Mouse (Mus musculus): ENCODE data around the gene Cela1. TPM values are rescaled to one million over a fixed set of nuclear protein-coding genes. Genes with fewer than 3 reads are reported as not detected.

Cela1 gene
- under 1 TPM in 1 of 2 experiments, not detected in 1; 0.98 TPM for total RNA-seq (2021)

- intact Hi-C loops (cut with DNase I) = no loop called here
- DNase-seq = no peak
These were observed at the start of gene Cela1 for GRCm38 (mm10) chr15:100687430-100687971. Cela1 (minus strand) TSS chr15:100687921.

DNA sequence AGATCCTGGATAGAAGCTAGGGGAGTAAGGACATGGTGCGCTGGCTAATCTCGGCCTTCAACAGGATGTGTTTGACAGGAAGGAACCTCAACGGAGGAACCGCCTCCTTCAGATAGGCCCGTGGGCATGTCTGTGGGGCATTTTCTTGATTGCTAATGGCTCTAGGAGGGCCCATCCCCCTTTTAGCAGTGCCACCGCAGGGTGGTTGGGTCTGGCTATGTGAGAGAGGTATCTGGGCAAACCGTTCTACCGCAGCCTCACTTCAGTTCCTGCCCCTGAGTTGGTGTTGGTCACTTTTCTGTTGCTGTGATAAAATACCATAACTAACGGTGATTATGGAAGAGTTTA lies 48.2 kb upstream of the Cela1 start:
- intact Hi-C loops (cut with DNase I) = no loop called here
- no peak for DNase-seq

DNA sequence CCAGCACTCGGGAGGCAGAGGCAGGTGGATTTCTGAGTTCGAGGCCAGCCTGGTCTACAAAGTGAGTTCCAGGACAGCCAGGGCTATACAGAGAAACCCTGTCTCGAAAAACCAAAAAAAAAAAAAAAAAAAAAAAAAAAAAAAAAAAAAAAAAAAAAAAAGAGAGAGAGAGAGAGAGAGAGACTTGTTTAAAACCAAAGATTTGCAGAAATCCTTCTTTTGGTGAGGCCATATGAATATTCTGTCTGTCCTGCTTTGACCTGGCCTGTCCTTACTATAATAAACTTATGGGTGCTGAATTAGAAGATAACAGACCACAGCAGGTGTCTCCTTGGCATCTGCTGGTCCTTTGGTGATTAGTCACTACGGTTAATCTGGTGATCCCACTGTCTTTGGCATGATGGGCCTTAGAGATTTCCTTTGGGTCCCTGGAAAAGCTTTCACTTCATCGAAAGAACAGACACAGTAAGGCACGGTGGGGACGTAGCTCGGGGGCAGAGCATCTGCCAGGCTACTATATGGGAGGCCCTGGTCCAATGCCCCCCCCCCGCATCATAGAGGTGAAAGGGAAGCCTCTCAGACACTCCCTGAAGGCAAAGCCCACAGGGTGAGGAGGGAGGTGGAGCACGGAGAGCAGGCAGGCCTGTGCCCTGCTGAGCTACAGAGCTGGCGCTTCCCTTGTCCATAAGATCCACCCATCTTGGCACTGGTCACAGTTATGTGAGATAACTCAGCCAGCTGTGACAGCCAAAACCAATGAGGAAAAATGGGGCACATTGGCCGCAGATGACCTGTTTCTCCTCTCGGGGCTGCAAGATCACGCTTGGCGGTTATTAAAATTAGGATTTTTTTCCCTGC lies 47.6 kb upstream of the Cela1 start:
- intact Hi-C loops (cut with DNase I) = no loop called here
- DNase-seq = no peak

DNA sequence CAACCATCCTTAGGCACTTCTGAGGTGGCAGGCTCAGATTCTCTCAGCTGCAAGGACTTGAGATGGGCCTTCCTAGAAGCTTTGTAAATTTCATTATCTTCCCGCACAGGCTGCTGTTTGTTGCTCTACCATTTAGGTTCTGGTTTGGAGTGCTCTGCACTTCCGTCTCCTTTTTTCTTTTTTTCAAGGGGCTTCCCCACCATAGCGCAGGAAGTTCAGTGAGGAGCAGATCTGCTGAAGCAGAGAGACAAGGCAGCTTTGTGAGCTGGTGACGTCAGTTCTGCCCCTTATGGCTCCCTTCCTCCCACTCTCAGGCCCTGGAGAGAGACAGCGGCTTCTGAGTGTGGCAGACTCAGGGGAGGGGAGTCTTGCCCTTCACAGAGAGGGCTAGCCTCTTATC lies 44.9 kb upstream of the Cela1 start:
- no peak for DNase-seq
- intact Hi-C loops (cut with DNase I) = no loop called here

- no peak for DNase-seq
- intact Hi-C loops (cut with DNase I) = no loop called here
These were observed 43.4 kb upstream of the Cela1 start for GRCm38 (mm10) chr15:100731081-100731480.

- intact Hi-C loops (cut with DNase I) = no loop called here
- peak in 1 of 2 experiments; percentile 19 for DNase-seq
These were observed 41.7 kb upstream of the Cela1 start, which contains the start of gene Galnt6 for GRCm38 (mm10) chr15:100729281-100729985. Galnt6 (minus strand) TSS chr15:100729376.

GRCm38 (mm10) chr15:100728586-100728985 lies 40.9 kb upstream of the Cela1 start:
- no peak for DNase-seq
- intact Hi-C loops (cut with DNase I) = no loop called here

DNA sequence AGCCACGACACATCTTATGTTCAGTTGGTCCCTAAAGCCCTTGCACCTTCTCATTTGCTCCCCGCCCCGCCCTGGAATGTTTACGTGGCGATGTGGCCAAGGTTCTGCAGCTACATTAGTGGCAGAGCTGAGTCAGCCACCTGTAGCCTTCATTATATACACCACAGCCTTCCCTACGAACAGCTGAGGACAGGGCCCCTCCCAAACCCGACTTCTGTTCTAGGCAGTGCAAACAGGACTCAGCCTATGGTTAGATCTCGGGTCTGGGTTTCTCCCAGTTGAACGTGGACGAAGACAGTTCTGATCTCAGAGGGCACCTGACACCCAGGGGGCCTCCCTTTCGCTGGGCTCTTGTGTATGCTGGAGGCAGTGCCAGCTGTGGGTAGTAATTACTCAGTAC lies 40.1 kb upstream of the Cela1 start:
- no peak for DNase-seq
- intact Hi-C loops (cut with DNase I) = no loop called here

GRCm38 (mm10) chr15:100726721-100727120 lies 39.0 kb upstream of the Cela1 start:
- DNase-seq = no peak
- intact Hi-C loops (cut with DNase I) = no loop called here

GRCm38 (mm10) chr15:100723505-100723904 lies 35.8 kb upstream of the Cela1 start:
- intact Hi-C loops (cut with DNase I) = no loop called here
- DNase-seq = no peak

- intact Hi-C loops (cut with DNase I) = no loop called here
These were observed 34.8 kb upstream of the Cela1 start for GRCm38 (mm10) chr15:100722564-100722963.

DNA sequence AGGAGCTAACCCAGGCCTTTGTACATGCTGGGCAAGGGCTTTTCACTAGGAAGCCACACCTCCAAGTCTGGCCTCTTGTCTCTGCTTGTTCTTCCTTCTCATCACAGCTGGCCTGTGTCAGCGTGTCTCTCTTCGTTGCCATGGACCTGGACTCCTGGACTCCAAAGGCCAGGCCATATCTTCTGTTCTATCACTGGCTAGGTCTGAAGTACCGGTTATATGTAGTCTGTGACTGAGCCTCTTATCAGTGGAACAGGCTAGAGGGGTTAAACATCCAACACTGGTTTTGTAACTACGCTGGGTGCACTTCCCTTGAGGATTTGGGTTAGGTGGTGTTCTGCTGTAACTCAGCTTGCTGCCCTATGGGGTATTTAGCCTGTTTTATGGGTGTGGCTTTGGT lies 34.3 kb upstream of the Cela1 start:
- intact Hi-C loops (cut with DNase I) = no loop called here
- no peak for DNase-seq

More at GRCm38 (mm10) chr15:100722564-100722963, 34.8 kb upstream of the Cela1 start:
- no peak for DNase-seq

DNA sequence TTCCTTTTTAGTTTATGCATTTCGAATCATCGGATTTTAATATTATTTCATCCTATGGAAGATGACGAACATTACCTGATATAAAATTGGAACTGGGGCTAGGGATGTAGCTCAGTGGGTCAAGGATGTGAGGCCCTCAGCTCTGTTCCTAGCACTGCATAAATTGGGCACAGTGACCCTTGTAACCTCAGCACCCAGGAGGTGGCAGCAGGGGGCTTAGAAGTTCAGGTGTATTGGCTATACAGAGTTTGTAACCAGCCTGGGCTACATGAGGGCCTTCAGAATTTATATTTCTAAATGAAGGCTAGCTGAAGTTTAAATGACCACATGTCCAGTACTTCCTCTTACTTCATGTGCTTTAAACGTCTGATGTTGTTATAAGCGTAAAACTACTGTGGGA lies 33.7 kb upstream of the Cela1 start:
- DNase-seq = no peak
- intact Hi-C loops (cut with DNase I) = no loop called here

DNA sequence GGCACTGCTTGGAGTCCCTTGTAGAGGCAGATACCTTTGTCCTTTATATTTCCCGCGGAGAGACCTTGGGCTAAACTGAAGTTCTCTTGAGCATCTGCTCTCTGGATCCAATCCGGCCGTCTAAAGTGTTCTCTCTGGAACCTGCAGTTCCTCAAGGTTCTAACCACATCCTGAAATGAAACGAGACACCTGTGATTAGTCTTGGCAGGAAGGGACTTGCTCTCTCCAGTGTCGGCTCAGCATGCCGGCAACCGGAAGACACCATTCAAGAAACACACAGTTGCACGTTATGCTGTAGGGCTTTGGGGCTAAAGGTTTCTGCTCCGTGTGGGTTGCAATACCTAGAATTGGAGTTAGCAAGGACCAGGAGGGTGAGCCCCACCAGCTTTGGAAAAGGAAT lies 32.3 kb upstream of the Cela1 start:
- no peak for DNase-seq
- intact Hi-C loops (cut with DNase I) = no loop called here

DNA sequence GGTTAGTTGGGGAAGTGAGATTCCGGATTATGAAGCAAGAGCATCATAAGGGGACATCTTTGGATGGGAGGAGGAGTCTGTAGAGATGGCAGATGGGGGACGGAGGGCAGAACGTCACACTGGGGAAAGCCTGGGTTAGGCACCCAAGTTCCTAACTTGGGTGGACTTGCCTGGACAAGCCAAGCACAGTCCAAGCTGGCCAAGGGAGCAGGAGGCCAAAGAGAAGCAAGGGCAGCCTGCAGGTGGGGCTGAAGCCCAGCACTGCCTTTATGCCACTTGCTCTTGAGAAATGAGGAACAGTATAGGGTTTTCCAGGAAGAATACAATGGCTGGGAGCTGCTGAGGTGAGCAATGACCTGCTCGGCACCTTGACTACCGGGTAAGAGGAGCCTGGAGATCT lies 31.5 kb upstream of the Cela1 start:
- no peak for DNase-seq
- intact Hi-C loops (cut with DNase I) = no loop called here

GRCm38 (mm10) chr15:100718572-100718971 lies 30.9 kb upstream of the Cela1 start:
- intact Hi-C loops (cut with DNase I) = no loop called here
- no peak for DNase-seq

DNA sequence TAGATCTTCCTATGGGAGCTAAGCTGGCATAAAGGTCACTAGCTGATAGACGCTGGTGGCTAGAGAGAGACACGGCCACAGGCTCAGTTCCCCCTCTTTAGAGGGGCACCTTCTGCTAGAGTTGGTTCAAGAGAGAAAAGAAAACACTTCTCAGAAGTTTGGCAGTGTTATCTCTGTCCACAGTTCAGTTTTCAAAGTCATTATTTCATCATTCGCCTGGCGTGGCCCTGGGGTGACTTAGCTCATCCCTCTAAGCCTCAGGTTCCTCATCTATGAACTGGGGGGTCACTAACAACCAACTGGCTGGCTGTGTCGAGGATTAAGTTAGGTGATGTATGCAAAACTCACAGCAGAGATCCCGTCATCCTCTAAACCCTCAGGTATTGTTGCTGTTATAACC lies 30.2 kb upstream of the Cela1 start:
- intact Hi-C loops (cut with DNase I) = no loop called here
- DNase-seq = no peak

DNA sequence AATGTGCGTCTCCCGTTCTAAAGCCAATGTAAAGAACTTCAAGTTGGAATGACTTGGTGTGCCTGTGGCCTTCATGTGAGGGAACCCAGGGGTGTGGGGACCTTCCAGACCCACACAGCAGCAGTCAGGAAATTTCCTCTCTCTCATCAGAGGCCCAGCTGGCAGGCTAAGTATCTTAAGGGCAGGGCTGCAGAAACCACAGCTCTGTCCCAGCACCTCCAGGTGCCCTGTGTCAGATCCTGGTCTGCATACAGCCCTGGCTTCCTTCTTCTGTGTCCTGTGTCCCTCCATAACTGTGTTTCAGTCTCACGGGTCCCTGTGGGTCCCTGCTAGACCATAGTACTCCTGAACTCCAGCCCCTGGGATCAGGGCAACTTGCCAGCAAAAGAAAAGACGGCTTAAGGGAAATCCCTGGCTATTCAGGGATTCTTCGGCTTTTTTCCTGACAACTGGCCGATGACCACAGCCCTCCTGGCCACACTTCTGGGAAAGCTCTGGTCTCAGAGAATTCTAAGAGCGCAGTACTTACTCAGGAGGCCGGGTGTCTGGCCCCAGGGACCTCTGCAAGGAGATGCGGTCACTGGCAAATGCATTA lies 27.8 kb upstream of the Cela1 start:
- intact Hi-C loops (cut with DNase I) = no loop called here
- no peak for DNase-seq

DNA sequence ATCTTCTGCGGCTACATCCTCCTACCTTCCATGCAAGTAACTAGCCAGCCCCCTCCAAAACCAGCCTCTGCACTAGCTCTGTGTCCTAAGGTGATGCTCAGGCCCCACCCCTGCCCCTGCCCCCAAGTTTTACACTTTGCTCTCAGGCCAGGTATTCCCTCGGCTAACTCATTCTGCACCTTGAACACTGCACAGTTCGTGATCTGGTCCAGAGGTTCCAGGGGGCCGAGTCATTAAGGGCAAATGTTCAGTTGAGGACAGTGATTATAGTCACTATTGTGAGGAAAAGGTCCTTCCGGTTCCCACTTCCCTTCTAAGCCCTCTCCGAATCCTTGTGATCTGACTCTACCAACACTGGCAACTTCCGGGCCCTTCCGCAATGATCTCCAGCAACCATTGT lies 26.7 kb upstream of the Cela1 start:
- DNase-seq = no peak
- intact Hi-C loops (cut with DNase I) = no loop called here

DNA sequence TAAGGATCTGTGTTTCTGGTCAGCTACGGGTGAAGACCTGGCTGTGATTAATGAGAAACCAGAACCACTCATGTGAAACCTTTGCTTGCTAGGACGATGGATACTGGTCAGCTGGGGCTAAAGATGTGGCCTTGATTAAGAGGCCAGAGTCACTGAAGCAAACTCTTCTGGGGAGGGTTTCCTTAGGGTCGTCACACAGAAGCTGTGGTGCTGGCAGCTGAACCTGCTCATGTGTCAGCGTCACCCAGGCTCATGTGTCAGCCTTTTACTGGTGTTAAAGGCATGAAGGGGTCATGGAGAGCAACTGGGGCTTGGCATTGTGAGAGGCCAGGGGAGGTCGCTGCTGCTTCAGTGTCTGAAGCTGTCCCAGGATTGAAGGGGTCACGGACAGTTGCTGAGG lies 23.1 kb upstream of the Cela1 start:
- intact Hi-C loops (cut with DNase I) = no loop called here
- DNase-seq = no peak

GRCm38 (mm10) chr15:100708433-100709078 lies 20.8 kb upstream of the Cela1 start:
- DNase-seq = no peak
- intact Hi-C loops (cut with DNase I) = no loop called here

Measured in heart, postnatal 36 days (tissue).